Mouse (Mus musculus): ENCODE results near the gene Aagab. TPM values are rescaled to one million over a fixed set of nuclear protein-coding genes. Genes with fewer than 3 reads are reported as not detected.

Aagab gene
- total RNA-seq, 2 experiments from 2014 or later: 59.0 to 64.8 TPM

DNA sequence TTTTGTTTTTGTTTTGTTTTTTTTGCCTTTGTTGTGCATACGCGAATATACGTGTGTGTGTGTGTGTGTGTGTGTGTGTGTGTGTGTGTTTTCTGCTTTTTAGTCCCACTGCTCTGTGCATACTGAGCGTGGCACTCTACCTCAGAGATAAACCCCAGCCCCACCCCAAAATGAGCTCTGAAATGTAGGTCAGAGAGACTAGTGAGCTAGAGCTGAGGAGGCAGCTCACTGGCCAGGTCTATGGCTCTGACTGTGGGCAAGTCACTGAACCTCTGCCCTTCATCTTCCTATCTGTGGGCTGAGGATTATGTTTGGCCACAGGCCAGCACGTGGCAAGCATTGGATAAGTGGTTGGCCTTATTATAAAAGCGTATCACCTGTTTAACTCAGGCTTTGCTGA, 1.4 kb downstream of the Aagab start:
- no peak for DNase-seq (ENCODE audit: low spot score in 2 of 2)

DNA sequence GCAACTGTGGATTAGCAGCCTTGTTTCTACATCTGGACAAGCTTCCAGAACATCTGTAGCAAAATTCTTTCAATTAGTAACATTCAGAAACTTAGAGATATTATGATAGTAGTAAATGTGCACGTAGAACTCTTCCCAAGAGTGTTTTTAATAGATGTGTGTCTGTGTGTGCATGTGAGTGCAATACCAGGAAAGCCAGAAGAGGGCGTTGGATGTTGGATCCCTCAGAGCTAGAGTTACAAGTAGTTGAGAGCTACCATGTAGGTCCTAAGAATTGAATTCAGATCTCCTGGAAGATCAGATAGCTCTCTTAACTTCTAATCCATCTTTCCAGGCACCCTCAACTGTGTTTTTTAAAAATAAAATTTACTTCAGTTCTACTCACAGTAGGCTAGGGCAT, 4.1 kb downstream of the Aagab start:
- no peak for DNase-seq (ENCODE audit: low spot score in 2 of 2)

DNA sequence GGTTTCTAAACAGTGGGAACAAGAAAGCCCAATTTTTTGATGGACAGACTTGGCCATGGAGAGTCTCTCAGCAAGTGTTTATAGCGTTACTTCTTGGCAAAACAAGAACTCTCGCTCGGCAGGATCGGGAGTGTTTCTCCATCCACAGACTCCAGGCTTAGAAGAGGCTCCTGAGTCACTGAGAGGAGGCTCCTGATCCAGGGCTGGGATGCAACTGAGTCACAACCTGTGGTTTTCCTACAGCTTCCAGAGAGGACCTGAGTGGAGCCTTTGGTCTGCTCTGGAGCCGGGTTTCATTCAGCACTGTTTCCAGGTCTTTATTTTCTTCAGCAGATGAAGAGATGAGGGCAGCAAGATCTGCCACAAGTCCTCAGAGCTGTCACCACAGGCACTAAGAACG, 5.5 kb downstream of the Aagab start:
- no peak for DNase-seq (ENCODE audit: low spot score in 2 of 2)

DNA sequence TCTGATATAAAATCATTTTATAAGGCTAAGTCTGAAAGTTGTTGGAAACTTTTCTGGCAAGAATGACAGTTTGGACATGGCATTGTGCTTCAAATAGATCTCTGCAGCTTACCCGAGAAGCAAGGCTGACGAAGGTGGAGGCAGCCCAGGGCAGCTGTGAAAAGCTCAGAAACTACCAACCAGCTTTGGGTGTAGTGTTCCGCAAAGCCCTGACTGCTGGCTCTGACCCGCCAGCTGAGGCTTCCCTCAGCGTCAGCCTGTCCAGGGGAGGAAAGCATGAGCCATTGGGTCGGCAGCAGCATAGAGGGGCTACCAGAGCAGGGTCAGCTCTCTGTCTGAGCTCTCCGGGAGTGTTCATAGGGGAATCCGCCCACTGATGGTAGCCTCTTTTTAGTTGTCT, 6.8 kb downstream of the Aagab start:
- DNase-seq (ENCODE audit: low spot score in 2 of 2): no peak

DNA sequence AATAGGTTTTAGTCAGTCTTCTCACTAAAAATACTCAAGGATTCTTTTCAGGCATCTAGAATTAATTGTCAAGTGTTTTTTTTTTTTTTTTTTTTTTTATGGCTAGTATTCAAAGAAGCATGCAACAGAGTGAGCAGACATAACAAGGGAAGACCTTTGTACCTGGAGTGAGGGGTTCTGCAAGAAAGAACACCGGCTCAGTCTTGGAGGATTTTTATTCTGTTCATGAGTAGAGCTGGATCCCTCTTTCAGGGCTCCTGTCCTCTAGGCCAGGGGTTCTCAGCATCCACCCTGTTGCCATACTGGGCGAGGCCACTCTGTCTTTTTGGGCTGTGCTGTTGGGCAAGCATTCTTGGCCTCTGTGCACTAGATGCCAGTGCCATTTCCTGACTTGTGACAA, 7.3 kb downstream of the Aagab start:
- no peak for DNase-seq (ENCODE audit: low spot score in 2 of 2)

DNA sequence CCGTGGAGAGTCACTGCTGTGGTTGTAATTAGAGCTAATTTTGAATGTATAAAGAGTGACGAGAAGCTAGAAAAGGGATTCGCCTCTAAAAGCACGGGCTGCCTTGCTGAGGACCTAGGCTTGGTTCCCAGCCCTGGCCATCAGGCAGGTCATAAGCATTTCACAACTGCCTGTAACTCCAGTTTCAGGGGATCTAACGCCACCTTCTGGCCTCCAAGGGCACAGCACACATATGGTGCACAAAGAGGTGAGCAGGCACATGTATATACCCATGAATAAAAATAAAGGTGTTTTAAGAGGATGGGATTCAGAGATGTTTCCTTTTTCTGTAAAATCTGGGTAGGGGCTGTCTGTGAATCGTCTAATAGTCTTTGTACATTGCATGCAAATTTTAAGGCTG, 7.8 kb downstream of the Aagab start:
- no peak for DNase-seq (ENCODE audit: low spot score in 2 of 2)

DNA sequence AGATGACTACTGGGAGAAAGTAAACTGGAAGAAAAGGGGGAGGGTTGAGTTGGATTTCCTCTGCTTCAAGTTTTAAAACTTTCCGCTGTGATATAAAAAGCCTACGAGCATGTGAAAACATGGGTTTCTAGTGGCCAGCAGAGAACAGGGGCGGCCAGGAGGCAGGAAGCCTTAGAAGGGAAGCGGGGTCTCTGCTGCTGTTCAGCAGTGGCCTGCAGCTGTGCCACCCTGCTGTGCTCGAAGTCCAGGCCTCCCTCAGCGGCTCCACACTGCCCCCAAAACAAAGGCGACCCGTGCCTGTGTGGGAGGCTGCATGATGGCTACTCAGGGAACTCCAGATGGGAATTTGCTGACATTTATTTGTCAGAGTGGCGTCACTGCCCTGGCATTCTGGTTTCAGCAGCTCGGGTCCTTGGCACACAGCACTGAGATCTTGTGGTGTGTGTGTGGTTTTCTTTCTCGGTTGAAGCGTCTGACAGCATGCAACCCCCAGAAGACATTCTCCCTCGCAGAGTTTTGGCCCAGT, 8.4 kb downstream of the Aagab start:
- peak in 1 of 2 experiments; percentile 30 for DNase-seq (ENCODE audit: low spot score in 2 of 2)

DNA sequence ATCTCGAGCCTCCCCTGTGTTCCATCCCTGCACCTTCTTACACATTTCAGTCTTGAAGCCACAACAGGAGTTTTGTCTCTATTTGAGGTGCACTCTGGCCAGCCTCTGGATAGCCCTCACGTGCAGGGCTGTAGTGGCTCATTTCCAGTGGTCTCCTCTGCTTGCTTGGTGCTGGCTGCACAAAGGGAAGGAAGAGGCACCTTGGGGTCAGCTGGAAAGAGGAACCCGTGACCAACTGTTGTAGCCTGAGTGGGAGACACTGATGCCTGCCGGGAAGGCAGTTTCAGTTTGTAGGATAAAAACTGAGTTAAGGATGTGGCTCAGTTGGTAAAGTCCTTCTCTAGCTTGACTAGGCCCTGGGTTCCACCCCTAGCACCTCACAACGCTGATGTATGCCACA, 9.5 kb downstream of the Aagab start:
- no peak for DNase-seq (ENCODE audit: low spot score in 2 of 2)

DNA sequence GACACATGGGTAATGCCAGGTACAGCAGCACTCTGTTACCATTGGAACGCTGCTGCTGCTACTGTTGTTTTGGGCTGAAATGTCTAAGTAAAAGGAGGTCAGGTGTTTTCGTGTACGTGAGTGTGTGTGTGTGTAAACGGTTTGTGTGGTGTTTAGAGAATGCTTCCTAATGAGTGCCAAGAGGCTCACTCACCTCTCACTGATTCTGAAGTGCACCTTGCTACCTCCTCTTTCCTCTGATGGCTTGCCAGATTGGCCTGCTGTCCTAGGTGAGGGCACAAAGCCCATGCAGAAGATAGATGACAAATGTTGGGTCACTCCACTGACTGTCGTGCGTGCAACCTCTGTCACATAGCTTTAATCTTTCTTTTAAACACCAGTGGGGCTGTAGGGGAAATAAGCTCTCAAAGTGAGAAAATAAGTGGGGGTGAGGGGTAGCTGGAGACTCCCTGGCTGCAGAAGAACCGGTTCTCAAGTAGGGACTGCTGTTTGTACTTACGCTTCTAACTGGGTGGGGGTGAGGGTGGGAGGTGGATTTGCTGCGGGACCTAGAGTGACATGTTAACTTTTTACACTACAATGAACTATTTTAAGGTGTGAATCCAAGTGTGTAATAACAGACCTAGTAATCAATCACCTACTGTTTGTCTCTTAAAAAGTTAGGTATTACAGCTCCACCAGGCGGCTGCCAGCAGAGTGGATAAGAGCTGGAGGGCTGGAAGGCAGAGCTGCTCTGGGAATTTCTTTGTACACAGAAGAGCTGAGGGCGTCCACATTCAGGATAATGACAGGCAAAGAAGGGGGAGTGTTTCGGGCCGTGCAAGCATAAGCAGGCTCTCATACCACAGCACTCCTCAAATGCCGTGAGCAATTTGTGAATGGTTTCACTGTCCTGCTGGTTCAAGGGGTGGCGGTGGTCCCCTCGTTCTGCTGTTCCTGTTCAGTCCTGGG, 10.4 kb downstream of the Aagab start:
- DNase-seq (ENCODE audit: low spot score in 2 of 2): no peak

DNA sequence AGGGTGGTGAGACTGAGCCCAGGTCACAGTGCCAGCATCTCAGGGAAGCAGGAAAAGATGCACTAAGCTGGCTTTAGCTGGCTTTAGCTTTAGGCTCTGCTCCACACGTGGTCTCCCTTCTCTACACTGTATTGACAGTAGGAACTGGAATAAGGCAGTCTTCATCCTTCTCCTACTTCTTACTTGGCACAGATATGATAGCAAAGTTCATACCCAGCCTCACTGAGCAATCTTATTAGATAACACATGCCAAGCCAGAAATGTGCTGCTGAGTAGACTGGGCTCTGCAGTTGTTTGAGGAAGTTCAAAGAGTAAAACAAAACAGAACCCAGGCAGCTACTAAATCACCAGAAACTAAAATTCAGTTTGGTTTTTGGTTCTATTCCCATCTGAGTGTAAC, 11.1 kb downstream of the Aagab start:
- DNase-seq (ENCODE audit: low spot score in 2 of 2): no peak

DNA sequence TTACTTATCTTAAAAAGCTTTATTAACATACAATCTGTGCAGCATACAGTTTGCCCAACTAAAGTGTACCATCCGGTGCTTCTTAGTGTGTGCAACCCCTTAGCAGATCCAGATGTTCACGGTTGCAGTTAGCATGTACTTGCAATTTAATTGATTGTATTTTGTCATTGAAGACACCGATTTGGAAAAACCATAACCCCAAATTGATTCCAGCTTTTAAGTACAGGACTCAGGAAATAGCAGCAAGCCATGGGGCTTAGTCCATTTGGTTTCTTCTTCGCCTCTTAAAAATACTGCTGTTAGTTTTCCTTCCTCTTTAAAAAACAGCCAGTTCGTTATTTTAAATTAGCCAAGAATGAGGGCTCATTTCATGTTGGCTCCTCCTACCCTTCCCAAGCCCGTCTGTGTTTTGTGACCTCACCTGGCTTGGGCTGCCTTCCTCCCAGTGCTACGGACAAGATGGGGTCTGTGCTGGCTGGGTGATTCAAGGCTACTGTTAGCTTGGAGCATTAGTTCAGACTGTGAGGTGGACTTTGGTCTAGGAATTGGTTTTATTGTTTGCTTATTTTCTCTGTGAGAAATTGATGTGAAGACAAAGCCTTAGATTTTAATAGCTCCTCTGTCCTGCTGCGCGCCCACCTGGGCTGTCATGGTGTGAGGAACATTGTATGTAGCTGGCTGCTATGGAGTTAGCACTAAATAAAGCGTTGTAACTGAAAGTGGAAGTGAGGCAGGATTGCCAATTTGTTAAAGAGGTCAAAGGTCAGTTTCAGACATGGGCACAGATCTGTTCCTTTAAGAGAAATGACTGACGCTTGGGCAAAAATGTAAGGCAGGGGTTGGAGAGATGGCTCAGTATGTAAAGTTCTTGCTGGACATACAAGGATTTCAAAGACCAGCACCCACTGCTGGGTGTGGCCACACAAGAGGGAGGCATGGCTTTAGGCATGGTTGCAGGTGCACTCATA, 11.8 kb downstream of the Aagab start:
- no peak for DNase-seq (ENCODE audit: low spot score in 2 of 2)

DNA sequence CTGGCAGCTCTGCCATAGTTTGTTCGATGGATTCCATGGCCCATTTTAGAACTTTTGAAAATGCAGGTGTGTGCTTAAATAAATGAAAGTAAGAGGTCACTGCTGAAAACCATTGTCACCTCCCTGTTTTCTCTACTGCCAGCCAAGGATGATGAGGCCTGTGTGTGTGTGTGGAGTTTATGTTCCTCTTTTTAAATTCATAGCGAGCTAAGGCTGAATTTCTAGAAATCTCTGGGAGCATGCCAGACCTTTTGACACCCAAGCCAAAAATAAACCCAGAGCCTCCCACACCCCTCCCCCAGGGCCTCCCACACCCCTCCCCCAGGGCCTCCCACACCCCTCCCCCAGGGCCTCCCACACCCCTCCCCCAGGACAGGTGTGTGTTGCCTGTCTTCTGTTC, 15.5 kb downstream of the Aagab start:
- DNase-seq (ENCODE audit: low spot score in 2 of 2): no peak

DNA sequence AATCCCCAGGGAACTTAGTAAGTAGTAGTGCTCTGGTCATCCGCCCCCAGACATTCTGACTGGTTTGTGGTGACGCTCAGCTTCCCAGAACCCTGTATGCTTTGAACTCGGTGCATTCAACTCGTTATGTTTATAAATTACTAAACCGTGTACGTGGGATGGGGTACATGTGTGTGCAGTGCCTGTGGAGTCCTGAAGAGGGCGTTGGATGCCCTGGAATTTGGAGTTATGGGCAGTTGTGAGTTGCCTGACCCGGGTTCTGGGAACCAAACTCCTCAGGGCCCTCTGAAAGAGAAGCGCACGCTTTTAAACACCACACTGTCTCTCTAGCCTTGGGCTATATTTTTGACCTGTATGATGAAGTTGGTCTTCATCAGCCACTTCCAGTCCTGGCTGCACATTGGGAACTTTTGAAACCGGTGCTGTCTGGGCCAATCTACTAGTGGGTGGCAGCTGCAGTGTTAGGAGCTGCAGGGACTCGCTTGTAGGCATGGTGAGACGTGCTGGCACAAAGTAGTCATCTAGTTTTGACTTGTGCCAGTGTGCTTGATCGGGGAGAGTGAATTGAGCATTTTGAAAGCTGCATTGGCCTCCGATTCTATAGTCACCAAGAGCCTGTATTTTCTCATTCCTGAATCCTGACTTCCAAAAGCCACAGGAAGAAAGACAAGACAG, 21.6 kb downstream of the Aagab start:
- no peak for DNase-seq (ENCODE audit: low spot score in 2 of 2)

DNA sequence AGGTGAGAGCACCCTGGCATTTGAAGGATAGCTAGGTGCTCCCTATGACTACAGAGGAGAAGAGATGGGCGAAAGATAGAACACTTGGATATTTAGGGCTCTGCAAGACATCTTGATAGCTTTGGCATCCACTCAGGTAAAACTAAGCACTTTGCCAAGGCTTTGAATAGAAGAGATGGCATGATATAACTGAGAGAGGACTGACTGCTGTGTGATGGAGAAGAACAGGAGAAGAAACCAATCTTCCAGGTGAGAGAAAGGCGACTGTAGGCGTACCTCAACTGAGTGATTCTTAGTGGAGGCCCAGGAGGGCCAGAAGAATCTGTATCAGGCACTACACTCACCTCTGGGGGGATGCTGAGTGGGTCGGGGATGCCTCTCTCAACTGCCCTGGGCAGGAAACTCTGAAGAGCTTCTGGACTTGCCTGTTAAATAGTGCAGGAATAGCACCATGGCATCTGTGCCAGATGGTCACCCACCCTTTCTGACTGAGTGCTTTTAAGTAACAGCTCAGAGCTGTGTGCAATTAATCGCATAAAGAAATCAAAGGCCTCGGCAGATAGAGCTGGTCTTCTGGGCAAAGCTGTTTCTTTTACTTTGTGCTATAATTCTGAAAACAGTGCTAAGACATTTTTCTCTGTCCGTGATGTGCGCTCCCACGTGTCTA, 22.8 kb downstream of the Aagab start:
- peak in 1 of 2 experiments; percentile 63 for DNase-seq (ENCODE audit: low spot score in 2 of 2)

DNA sequence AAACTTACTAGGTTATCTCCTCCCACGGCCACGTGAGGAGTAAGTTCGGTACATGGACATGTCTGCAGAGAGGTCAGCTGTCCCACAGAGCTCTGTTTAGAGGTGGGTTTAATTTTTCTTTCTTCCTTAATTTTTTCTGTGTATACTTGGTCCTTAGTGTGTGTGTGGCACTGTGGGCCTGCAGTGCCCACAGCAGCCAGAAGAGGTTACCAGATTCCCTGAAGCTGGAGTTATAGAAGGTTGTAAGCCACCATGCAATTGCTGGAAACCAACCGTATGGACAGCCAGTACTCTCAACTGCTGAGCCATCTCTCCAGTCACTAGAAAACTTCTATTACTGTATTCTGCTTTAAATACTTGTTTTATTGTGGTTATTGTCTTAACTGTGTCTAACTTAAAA, 29.6 kb downstream of the Aagab start:
- DNase-seq (ENCODE audit: low spot score in 2 of 2): peak in 1 of 2 experiments; percentile 12

DNA sequence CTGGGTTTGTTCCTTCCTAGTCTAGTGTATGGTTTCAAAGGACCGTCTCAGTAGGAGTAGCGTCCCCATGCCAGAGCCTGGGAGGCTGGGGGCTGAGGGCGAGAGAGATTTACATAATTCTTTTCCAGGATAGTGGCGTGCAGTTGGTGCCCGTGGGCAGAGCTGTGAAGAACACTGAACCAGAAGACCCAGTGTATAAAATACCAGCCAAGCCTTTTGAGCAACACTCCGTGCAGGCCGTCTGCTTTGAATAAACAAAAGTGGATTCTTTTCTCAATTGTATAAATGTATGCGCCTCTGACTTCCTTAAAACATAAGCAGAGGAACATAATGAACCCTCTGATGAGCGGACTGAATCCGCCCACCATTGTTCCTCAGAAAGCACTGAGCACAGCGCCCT, 30.5 kb downstream of the Aagab start:
- DNase-seq (ENCODE audit: low spot score in 2 of 2): peak; percentile 75 to 91

DNA sequence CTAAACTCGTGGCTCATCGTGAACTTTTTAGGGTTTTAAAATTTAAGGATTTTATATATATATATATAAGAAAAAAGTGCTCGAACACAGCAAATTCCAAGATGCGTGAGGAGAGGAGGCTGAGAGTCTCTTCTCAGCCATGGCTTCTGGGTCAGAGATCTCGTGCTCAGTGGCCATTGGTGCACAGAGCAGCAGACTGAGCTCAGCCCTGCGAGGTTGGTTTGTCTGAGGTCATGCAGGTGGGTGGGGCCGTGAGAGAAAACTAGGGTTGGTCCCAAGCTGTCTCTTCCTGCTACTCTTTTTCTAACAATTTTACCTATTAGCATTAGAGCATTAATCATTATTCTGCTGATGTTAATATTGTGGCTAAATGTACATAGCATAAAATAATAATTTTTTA, 30.9 kb downstream of the Aagab start:
- DNase-seq (ENCODE audit: low spot score in 2 of 2): no peak

DNA sequence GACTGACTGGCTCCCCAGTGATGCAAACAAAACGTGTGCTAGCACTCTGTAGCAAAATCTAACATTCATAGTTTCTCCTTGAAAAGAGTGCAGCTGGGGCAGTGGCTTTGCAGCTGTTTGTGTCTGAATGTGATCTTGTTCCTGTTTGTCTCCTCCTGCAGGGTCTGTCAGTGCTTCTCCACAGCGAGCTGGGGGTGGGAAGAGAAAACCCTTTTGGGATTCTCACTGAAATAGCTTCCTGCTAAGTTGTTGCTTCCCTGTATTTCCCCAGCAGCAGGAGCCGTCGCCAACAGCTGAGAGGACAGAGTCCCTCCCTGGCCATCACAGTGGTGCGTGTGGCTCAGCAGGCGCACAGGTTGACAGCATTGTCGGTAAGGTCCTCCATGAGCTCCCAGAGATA, 33.7 kb downstream of the Aagab start:
- no peak for DNase-seq (ENCODE audit: low spot score in 2 of 2)

DNA sequence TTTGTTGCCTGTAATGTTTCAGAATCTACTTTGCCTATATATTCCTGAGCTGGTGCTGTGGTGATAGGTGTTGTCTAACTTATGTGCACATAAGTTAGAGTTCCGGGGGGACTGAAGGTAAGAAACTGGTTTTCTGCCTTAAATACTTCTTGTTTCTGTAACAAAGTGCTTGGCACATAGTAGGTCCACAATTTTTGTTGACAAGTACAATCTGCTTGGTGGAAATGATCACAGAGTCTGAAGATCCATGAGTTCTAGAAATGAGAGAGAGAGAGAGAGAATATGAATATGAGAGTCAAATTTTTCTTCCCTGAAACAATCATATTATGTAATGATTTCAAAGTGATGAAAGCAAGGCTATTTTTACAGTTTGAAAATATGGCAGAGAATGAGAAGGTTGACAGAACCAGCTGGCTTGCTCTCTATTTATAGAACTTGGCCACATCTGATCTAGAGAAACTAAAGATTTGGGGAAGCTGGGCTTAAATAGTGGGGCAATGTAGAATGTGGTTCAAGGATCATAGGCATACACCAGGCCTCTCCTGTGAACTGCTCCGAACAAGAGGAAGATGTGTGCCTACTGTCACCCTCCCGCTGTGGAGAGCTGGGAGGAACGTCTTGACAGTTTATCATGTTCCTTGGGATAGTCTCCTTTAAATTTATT, 39.7 kb downstream of the Aagab start:
- DNase-seq (ENCODE audit: low spot score in 2 of 2): peak in 1 of 2 experiments; percentile 72

DNA sequence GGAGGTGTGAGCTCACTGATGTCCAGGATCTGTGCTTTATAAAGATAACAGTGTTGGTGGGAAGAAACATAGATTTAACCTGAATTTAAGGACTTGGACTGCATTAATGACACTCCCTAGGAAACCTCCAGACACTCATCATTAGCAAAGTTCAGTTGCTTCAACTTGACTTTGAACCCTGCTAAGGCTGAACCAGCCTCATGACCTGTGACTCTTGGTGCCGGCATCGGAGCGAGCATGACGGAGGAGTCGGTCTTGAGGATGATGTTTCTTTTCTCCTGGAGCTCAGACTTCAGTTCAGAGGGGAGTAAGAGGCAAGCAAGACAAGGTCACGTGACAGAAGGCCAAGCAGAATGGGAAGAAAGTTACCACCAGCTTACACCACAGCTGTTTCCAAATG, 41.6 kb downstream of the Aagab start:
- DNase-seq (ENCODE audit: low spot score in 2 of 2): no peak

Measured in layer of hippocampus, adult 18-20 months (tissue).